Mouse (Mus musculus) T-cell, adult 66 days (primary cell): ENCODE measurements around the gene BC037034. TPM values are rescaled to one million over a fixed set of nuclear protein-coding genes. Genes with fewer than 3 reads are reported as not detected.

ENCODE experiments used
- total RNA-seq, 2 experiments: library from RNA; stranded (reverse); gene quantifications; 3 replicates in 1 of 2; 4 replicates in 1 of 2; pipeline ENCODE4 v1.2.4; 2023

BC037034 gene
- total RNA-seq = 10 to 100 TPM; 58.2 to 71.8 TPM

DNA sequence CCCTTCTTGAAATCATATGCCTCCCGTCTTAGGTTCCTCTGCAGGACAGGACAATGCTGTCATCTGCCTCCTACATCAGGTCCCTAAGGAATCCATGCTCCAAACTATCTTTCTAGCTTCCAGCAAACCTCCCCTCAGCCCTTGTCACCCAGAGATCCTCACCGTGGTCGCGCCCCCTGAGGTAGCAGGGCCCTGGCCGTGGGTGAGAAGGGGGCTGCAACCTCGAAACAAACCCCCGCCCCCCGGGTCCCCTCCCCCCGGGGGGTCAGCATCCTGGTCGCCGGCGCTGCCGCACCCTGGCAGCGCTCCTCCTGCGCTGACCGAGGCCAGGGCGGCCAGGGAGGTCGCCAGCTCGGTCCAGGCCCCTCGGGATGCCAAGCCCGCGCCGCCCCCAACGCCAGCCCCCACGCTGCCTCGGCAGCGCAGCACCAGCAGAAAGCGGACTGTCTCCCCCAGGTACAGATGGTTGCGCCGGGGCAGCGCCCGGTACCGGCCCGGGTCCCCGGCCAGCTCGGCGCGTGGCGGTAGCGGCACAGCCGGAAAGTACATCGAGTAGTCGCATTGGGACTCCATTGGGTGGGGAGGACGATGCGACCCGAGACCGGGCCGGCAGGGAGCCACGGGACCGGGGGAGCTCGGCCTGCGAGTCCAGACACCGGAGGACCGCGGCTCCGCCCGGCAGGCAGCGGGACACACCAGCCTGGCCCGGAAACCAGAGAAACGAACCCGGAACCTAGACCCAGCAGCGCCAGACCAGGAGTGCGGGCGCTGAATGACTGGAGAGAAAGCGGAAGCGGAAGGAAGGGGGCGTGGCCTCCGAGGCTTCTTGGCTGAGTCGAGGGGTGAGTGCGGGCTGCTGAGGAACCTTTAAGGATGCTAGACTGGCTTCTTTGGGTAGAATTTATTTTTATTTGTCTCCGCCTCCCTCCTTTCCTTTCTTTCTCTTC is at the start of gene BC037034:
BC037034 (minus strand) TSS at position 774 of the 947 bp plus-strand sequence.

DNA sequence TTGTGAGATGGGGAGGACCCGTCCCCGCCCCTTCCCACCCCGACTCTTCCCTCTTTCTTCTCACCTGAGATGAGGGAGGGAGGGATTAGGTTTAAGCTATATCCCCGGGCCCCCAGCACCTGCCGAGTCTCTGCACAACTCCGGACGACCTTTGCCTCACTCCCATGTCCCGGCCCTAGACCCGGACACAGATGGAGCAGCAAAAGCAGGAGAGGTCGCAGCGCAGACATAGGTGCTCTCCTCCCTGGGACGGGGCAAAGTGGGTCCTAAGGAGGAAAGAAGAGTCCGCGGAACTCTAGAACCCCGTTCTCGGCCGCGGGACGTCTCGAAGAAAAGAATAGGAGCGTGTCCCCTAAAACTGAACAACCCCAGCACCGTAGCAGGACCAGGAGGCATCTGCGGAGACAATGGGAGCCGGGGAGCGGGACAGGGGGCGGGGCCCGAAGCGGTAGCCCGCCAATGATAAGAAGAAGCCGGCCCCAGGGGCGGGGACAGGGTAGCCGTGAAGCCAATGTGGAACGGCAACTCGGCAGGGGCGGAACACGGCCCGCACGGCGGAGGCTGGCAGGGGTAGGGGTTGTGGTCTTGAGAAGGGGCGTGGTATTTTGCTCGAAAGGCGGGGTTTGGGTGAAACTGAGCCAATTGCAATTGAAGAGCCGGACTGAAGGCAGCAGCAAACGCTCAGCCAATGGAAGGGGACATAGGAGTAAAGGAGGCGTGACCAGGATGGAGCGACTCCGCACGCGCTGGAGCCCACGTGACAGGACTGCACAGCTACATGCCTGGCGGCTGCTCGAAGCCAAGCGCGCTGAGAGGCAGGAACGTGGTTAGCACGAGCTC is 16.0 kb upstream of the BC037034 start, which contains the start of the genes Gm43720, Gpc2 and Stag3:
Gm43720 (minus strand) TSS at position 374 of the 840 bp plus-strand sequence.
Gpc2 (minus strand) TSS at position 421 of the 840 bp plus-strand sequence.
Stag3 (plus strand) TSS at position 656 of the 840 bp plus-strand sequence.

DNA sequence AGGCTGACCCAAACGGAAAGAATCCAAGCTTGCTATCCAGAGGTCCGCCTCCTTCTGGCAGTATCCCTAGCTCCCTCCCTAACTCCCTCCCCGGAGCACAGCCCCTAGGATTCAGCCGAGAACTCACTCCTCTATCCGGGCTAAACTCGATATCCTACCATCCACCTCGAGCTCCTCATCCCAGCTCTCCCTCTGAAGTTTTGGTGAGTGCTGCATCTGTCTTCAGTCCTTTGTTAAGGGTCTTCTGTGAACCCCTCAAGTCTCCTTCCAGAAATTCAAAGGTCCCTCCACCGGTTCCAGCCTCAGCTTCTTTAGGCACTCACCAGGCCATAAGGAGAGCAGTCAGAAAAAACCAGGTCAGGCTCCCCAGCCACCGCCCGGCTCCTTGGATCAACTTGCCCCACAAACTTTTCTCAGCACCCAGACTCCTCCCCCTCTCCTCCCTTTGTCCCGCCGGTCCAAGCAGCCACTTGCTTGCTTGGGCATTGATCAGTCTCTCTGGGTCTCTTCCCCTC is 8.6 kb upstream of the BC037034 start, which contains the start of gene Gal3st4:
Gal3st4 (minus strand) TSS at position 432 of the 515 bp plus-strand sequence.

DNA sequence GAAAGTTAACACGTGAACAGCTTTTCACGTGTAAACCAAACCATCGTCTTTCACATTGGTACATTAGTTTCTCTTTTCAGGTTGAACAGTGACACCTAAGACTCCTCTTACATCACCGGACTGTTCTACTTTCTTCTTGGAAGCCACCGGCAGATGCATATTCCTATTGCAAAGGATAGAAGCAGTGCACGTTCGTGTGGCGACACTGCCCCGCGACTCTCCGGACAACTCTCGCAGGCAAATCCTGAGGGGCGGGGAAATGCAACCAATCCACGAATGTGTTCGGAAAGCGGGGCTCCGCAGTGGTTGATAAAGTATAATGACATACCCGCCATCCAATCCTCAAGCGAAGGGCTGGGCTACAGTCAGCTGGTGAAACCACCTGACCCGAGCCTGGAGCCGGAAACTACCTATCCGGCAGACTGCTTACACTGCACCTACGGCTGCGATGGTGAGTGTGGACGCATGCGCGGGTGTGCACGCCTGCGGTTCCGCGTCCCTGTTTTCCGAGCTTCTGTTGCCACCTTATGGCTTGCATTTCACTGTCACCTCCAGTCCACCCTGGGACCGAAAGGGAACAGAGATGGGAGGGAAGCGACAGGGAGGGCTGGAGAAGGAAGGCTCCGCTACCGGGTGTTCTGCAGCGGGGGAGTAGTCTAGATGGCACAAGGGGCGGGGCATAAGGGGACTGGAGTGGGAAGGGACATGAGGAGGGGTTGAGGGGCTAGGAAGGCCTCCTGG is 8.3 kb downstream of the BC037034 start, which contains the start of gene Lamtor4:
Lamtor4 (plus strand) TSS at position 130 of the 741 bp plus-strand sequence.

DNA sequence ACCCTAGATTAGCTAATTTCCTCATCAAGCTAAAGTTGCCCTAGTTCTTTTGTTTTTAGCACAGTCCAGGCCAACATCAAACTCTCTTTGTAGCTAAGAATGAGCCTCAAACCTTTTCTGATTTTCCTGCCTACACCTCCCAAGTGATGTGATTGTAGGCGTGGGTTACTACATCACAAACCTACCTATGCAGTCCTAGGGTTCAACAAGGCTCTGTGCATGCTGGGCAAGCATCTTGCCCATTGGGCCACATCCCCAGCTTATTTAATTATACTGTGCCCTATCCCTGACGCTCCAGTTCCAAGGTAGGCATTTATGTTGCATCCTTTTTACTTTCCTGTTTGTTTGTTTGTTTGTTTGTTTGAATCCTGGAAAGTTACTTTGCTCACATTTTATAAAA is 38.1 kb downstream of the BC037034 start, which contains the start of gene Nxpe5:
Nxpe5 (plus strand) TSS at position 199 of the 400 bp plus-strand sequence.

Other genes starting within 250 kb of the BC037034 start
- gene Smok3a, start 242.8 kb downstream of the BC037034 start, total RNA-seq = not detected
- not detected for gene Smok3b, start 242.6 kb downstream of the BC037034 start, total RNA-seq
- gene Smok3c, start 210.8 kb downstream of the BC037034 start, total RNA-seq = not detected
- gene Zkscan1, start 178.9 kb downstream of the BC037034 start, total RNA-seq = 10 to 100 TPM; 22.9 to 24.4 TPM
- gene Zscan21, start 147.1 kb downstream of the BC037034 start, total RNA-seq = 10 to 100 TPM; 13.3 to 18.2 TPM
- 10 to 100 TPM in 1 of 2 experiments, 1 to 10 TPM in 1; 9.4 to 10.4 TPM for gene Zfp113, start 108.3 kb downstream of the BC037034 start, total RNA-seq
- gene Cops6, start 103.0 kb downstream of the BC037034 start, total RNA-seq = 10 to 100 TPM; 52.3 to 55.0 TPM
- gene Ap4m1, start 92.0 kb downstream of the BC037034 start, total RNA-seq = 10 to 100 TPM; 28.2 to 28.4 TPM
- 10 to 100 TPM; 76.0 to 81.5 TPM for gene Mcm7, start 91.6 kb downstream of the BC037034 start, total RNA-seq
- gene Taf6, start 76.6 kb downstream of the BC037034 start, total RNA-seq = 10 to 100 TPM; 27.6 to 32.2 TPM
- gene Cnpy4, start 76.5 kb downstream of the BC037034 start, total RNA-seq = 10 to 100 TPM; 16.9 to 17.7 TPM
- gene Mblac1, start 69.7 kb downstream of the BC037034 start, total RNA-seq = 1 to 10 TPM; 1.3 to 2.1 TPM
- gene Nxpe5, start 38.1 kb downstream of the BC037034 start, total RNA-seq = not detected
- 10 to 100 TPM; 38.1 to 38.9 TPM for gene Lamtor4, start 8.6 kb downstream of the BC037034 start, total RNA-seq
- gene Gal3st4, start 8.8 kb upstream of the BC037034 start, total RNA-seq = not detected
- gene Gm43720, start 15.9 kb upstream of the BC037034 start, total RNA-seq = not detected
- 1 to 10 TPM; 1.4 to 1.5 TPM for gene Gpc2, start 16.0 kb upstream of the BC037034 start, total RNA-seq
- not detected for gene Stag3, start 16.2 kb upstream of the BC037034 start, total RNA-seq
- gene Pvrig, start 77.9 kb upstream of the BC037034 start, total RNA-seq = 1 to 10 TPM; 3.6 to 6.8 TPM
- 10 to 100 TPM; 21.2 to 21.7 TPM for gene Zfp157, start 177.4 kb upstream of the BC037034 start, total RNA-seq